Mouse (Mus musculus) spleen, adult 2 months (tissue): ENCODE results near the gene Pias3.

Source experiments
- CTCF ChIP-seq: fragments of 200-500 bp; IDR thresholded peaks from 2 replicates; pipeline ENCODE4 v1.5.1; 2011; ENCODE audit warnings: mild to moderate bottlenecking, inconsistent platforms; ENCODE audit not compliant: insufficient read depth, insufficient read length, insufficient replicate concordance; ENCODE audit errors: extremely low read depth
- POLR2A ChIP-seq: fragments of 200-500 bp; IDR thresholded peaks from 2 replicates; pipeline ENCODE4 v1.6.1; 2011; ENCODE audit warnings: low read depth, low read length, inconsistent platforms

GRCm38 (mm10) chr3:96728634-96729402 is 32.6 kb downstream of the Pias3 start:
- TF ChIP-seq CTCF = no peak
- no peak for TF ChIP-seq POLR2A
